Mouse (Mus musculus) bone marrow, adult 2 months (tissue): ENCODE measurements at regions not wholly inside any gene's neighbourhood (a gene's known extent, or its start where the extent isn't known, plus 50 kb on each side); places are given as distances from the start of the nearest gene placed in this dataset.

Experiments
- H3K27ac ChIP-seq: fragments of 200-500 bp; 2 replicates; pipeline ENCODE4 v1.5.1; 2012; ENCODE audit warnings: low read depth, mild to moderate bottlenecking, control low read depth, inconsistent platforms, low read length; ENCODE audit not compliant: control insufficient read depth, poor library complexity, insufficient read depth
- H3K4me1 ChIP-seq: fragments of 200-500 bp; 2 replicates; pipeline ENCODE4 v1.6.1; 2011; ENCODE audit warnings: low read length; ENCODE audit not compliant: control insufficient read depth, insufficient read depth
- H3K4me3 ChIP-seq: fragments of 200-500 bp; replicated peaks from 2 replicates; pipeline ENCODE3; 2011; ENCODE audit warnings: mild to moderate bottlenecking, low read depth, low read length, control low read depth; ENCODE audit not compliant: control insufficient read depth
- CTCF ChIP-seq: fragments of 200-500 bp; IDR thresholded peaks from 2 replicates; pipeline ENCODE4 v1.5.1; 2011; ENCODE audit warnings: low read length, control low read depth; ENCODE audit not compliant: control insufficient read depth, insufficient read depth
- POLR2A ChIP-seq: fragments of 200-500 bp; IDR thresholded peaks from 2 replicates; pipeline ENCODE4 v1.6.1; 2011; ENCODE audit warnings: low read depth, mild to moderate bottlenecking, control low read depth, low read length, borderline replicate concordance; ENCODE audit not compliant: control insufficient read depth
- WGBS: fragments of 180-500 bp; shearing (Covaris S2); methylation state at CpG from one replicate; pipeline ENCODE4 v1.1.7; 2018; 5-methylcytosine and 5-hydroxymethylcytosine counted together

GRCm38 (mm10) chr10:56546824-56547223 is 169.7 kb downstream of the Gja1 start:
- no peak for TF ChIP-seq CTCF
- Histone ChIP-seq H3K27ac (no peak overlapping the region), H3K4me3 (no peak overlapping the region), H3K4me1 (no peaks in the 10 kb centered on the region)
- 58% methylated on average over 2 of the region's 2 CpGs for WGBS

GRCm38 (mm10) chr10:56547825-56548224 is 170.7 kb downstream of the Gja1 start:
- no peaks in the 10 kb centered on the region for H3K4me1 ChIP-seq
- no peak overlapping the region for H3K4me3 ChIP-seq
- 11% methylated on average over 4 of the region's 4 CpGs for WGBS
- H3K27ac ChIP-seq: no peak overlapping the region
- TF ChIP-seq POLR2A (no peak), CTCF (no peak)

- WGBS: 78% methylated on average over 12 of the region's 12 CpGs
- H3K27ac ChIP-seq: no peak overlapping the region
- TF ChIP-seq POLR2A (no peak), CTCF (no peak)
- H3K4me1 ChIP-seq: no peaks in the 10 kb centered on the region
- H3K4me3 ChIP-seq: no peak overlapping the region
Measured at GRCm38 (mm10) chr10:56566836-56567442, 189.8 kb downstream of the Gja1 start.

GRCm38 (mm10) chr10:56582065-56582464 is 204.9 kb downstream of the Gja1 start:
- 58% methylated on average over 6 of the region's 6 CpGs for WGBS
- Histone ChIP-seq H3K4me3 (no peak overlapping the region), H3K4me1 (no peaks in the 10 kb centered on the region), H3K27ac (no peak overlapping the region)
- TF ChIP-seq POLR2A (no peak), CTCF (no peak)

- TF ChIP-seq CTCF: no peak
- TF ChIP-seq POLR2A: no peak
- Histone ChIP-seq H3K4me3 (no peak overlapping the region), H3K27ac (no peak overlapping the region), H3K4me1 (no peaks in the 10 kb centered on the region)
- WGBS: 56% methylated on average over 2 of the region's 2 CpGs
Measured at GRCm38 (mm10) chr10:56587205-56587604, 210.1 kb downstream of the Gja1 start.

- no peaks in the 10 kb centered on the region for H3K4me1 ChIP-seq
- TF ChIP-seq CTCF (no peak), POLR2A (no peak)
- no peak overlapping the region for H3K27ac ChIP-seq
- WGBS: 81% methylated on average over 5 of the region's 5 CpGs
- no peak overlapping the region for H3K4me3 ChIP-seq
Measured at GRCm38 (mm10) chr10:56597382-56597781, 220.3 kb downstream of the Gja1 start.

GRCm38 (mm10) chr10:56598191-56598590 is 221.1 kb downstream of the Gja1 start:
- no peak overlapping the region for H3K27ac ChIP-seq
- H3K4me3 ChIP-seq: no peak overlapping the region
- H3K4me1 ChIP-seq: no peaks in the 10 kb centered on the region
- 3% methylated on average over 3 of the region's 3 CpGs for WGBS
- TF ChIP-seq CTCF (no peak), POLR2A (no peak)

GRCm38 (mm10) chr10:56599923-56600322 is 222.8 kb downstream of the Gja1 start:
- H3K4me3 ChIP-seq: no peak overlapping the region
- WGBS: 56% methylated on average over 4 of the region's 4 CpGs
- TF ChIP-seq CTCF (no peak), POLR2A (no peak)
- no peaks in the 10 kb centered on the region for H3K4me1 ChIP-seq
- no peak overlapping the region for H3K27ac ChIP-seq
